Comparison of ENCODE assay signal across 11 mouse cellular contexts in genomic region chr10:19593296-19593695, GRCm38 (mm10). TPM values are rescaled to one million over a fixed set of nuclear protein-coding genes. Genes with fewer than 3 reads are reported as not detected.
DNase-seq lines count a peak whose midpoint lies in the region; ATAC-seq and TF ChIP-seq lines count a peak whose summit lies in the region.
"Had no signal": no experiment of that assay in that cellular context is flagged by ENCODE, and none has a peak within 500 bp of the region (broad histone marks: within the 10 kb centered on the region; RNA-seq: fewer than 3 reads in every experiment).

No protein-coding gene starts in this region.

- H3K36me3 ChIP-seq in kidney, embryonic 15.5 days = peaks cover 3% of the 10 kb centered on the region; the same call in 1 of the 2 replicates
- H3K36me3 ChIP-seq in thymus, adult 2 months (ENCODE audit: control insufficient read depth, insufficient read depth, low read length) = peaks cover 9% of the 10 kb centered on the region; the same call in 1 of the 2 replicates
- no peaks in the 10 kb centered on the region for H3K36me3 ChIP-seq in liver, embryonic 11.5 days (ENCODE audit: control insufficient read depth, insufficient read depth, low read length)

- H3K27me3 ChIP-seq in kidney, embryonic 15.5 days = no peaks in the 10 kb centered on the region
- no peaks in the 10 kb centered on the region for H3K27me3 ChIP-seq in thymus, adult 2 months (ENCODE audit: control insufficient read depth, insufficient read depth, low read length)
- no peaks in the 10 kb centered on the region for H3K27me3 ChIP-seq in liver, embryonic 11.5 days (replicated peaks; ENCODE audit: control insufficient read depth, insufficient read depth, low read length)

- no peak for DNase-seq in kidney, adult 8-10 months
- DNase-seq in thymus, adult 2 months = no peak
- no peak for DNase-seq in thymus, postnatal 4 days
- DNase-seq in liver, embryonic 11.5 days (ENCODE audit: low spot score) = no peak
- DNase-seq in layer of hippocampus, postnatal 36 days = no peak
- no peak for DNase-seq in embryo, embryonic 10.5 days (ENCODE audit: low spot score)

- 0 out of 2 replicates have a peak overlapping the region, but pooled peaks have one; percentile 5 for H3K4me2 ChIP-seq in kidney, embryonic 15.5 days
- H3K4me2 ChIP-seq in liver, embryonic 11.5 days = peak overlapping the region; percentile 64

- H3K9me3 ChIP-seq in kidney, embryonic 15.5 days (replicated peaks) = no peaks in the 10 kb centered on the region
- no peaks in the 10 kb centered on the region for H3K9me3 ChIP-seq in liver, embryonic 11.5 days (ENCODE audit: control insufficient read depth, low read length)
- H3K9me3 ChIP-seq: G1E had no signal

- ATAC-seq in kidney, embryonic 15.5 days (replicated peaks; ENCODE audit: low FRiP score) = no peak
- ATAC-seq in liver, embryonic 11.5 days (replicated peaks; ENCODE audit: low FRiP score) = no peak

- peaks cover 26% of the 10 kb centered on the region for H3K4me1 ChIP-seq in kidney, embryonic 15.5 days
- H3K4me1 ChIP-seq in thymus, adult 2 months (replicated peaks; ENCODE audit: control insufficient read depth, insufficient read depth, low read length) = peaks cover 31% of the 10 kb centered on the region
- peaks cover 29% of the 10 kb centered on the region for H3K4me1 ChIP-seq in liver, embryonic 11.5 days (replicated peaks; ENCODE audit: control insufficient read depth, insufficient read depth, low read length)

- H3K9ac ChIP-seq in kidney, embryonic 15.5 days = no peak overlapping the region
- H3K9ac ChIP-seq in liver, embryonic 11.5 days (ENCODE audit: low read depth, low read length) = 0 out of 2 replicates have a peak overlapping the region, but pooled peaks have one; percentile 27

- TF ChIP-seq CTCF in thymus, adult 2 months (IDR thresholded peaks at IDR 0.05; ENCODE audit: borderline replicate concordance, control insufficient read depth, extremely low read depth, insufficient read depth, low read length, poor library complexity) = no peak

- TF ChIP-seq POLR2A in thymus, adult 2 months (IDR thresholded peaks at IDR 0.05; ENCODE audit: control insufficient read depth, extremely low read depth, insufficient read depth, low read length, poor library complexity) = no peak

- no peak overlapping the region for H3K27ac ChIP-seq in kidney, embryonic 15.5 days
- peak overlapping the region; percentile 94 for H3K27ac ChIP-seq in thymus, adult 2 months (ENCODE audit: control insufficient read depth, insufficient read depth, low read length)
- no peak overlapping the region for H3K27ac ChIP-seq in liver, embryonic 11.5 days (ENCODE audit: low read depth, low read length)

- H3K4me3 ChIP-seq in kidney, embryonic 15.5 days (replicated peaks) = no peak overlapping the region
- peak overlapping the region; percentile 34; the same call in 1 of the 2 replicates for H3K4me3 ChIP-seq in thymus, adult 2 months (ENCODE audit: control insufficient read depth, insufficient read depth, low read length)
- peak overlapping the region; percentile 78 for H3K4me3 ChIP-seq in liver, embryonic 11.5 days (ENCODE audit: low read depth, low read length)

- WGBS in kidney, embryonic 15.5 days = 81% methylated on average over 3 of the region's 3 CpGs
- WGBS in thymus, adult 2 months = 47% methylated on average over 3 of the region's 3 CpGs
- WGBS in liver, embryonic 11.5 days = 83% methylated on average over 3 of the region's 3 CpGs

RNA-seq across cellular contexts. Expression of gene Ifngr1, which starts 1.5 kb away (rescaled TPM):
- 54.0 and 58.1 TPM in 2 replicates for polyA plus RNA-seq in kidney, embryonic 15.5 days (2015; fragmentation: Nextera tagmentation; extraction: Ambion mirVana)
- 151 and 205 TPM in 2 replicates for polyA plus RNA-seq in thymus, adult 2 months (2012; rRNA removed)
- 53.7 and 61.1 TPM in 2 replicates for polyA plus RNA-seq in liver, embryonic 11.5 days (2014; fragmentation: Nextera tagmentation; extraction: Ambion mirVana)
- 10 to 100 TPM; 17.3 to 18.8 TPM for total RNA-seq in layer of hippocampus, postnatal 36 days (2021)

RNA-seq across cellular contexts. Expression of gene Il22ra2, which starts 28.5 kb away (rescaled TPM):
- polyA plus RNA-seq in kidney, embryonic 15.5 days (2015; fragmentation: Nextera tagmentation; extraction: Ambion mirVana) = not detected in 2 replicates
- 0.11 TPM in 1 of 2 replicates, not detected in the other for polyA plus RNA-seq in thymus, adult 2 months (2012; rRNA removed)
- not detected in 2 replicates for polyA plus RNA-seq in liver, embryonic 11.5 days (2014; fragmentation: Nextera tagmentation; extraction: Ambion mirVana)
- total RNA-seq in layer of hippocampus, postnatal 36 days (2021) = not detected
- total RNA-seq: heart, postnatal 25 days had no signal
- polyA plus RNA-seq: cerebellum, adult 2 months; G1E; limb, embryonic 11.5 days had no signal
